Mouse (Mus musculus) mouse embryonic stem cell (cell line): ENCODE data around the gene Syna.

Experiments used
- in situ Hi-C, 2 experiments: fragments of 300-500 bp; cut with MboI; formaldehyde crosslinking; loops; 1 replicate in 1 of 2; 3 replicates in 1 of 2; pipeline ENCODE4 v1.14.3; 2019 to 2020; ENCODE audit warnings: low sequenced_read_pairs in 2 of 2, low pct_unique_long_range_greater_than_20kb in 1 of 2, mixed read lengths in 1 of 2; ENCODE audit not compliant: unreplicated experiment in 1 of 2

Syna gene

DNA sequence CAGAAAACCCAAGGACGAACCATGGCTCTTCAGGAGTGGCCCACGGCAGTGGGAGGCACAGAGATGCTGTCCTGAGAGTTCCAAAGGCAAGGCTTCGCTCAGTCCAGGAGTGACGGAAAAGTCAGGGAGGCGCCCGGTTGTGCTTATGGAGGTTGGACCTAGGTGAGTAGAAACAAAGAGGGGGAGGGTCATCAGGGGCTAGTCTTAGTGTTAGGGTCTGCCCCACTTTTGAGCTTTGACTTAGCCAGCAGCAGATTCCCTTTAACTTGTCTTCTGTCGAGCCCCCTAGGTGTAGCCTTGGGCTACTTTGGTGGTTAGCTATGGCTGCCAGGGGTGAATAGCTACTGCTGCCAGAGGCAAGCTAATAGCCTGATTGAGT is at the start of gene Syna:
Syna (minus strand) TSS at position 101 of the 379 bp plus-strand sequence.
- in situ Hi-C loops, result no loop called here

DNA sequence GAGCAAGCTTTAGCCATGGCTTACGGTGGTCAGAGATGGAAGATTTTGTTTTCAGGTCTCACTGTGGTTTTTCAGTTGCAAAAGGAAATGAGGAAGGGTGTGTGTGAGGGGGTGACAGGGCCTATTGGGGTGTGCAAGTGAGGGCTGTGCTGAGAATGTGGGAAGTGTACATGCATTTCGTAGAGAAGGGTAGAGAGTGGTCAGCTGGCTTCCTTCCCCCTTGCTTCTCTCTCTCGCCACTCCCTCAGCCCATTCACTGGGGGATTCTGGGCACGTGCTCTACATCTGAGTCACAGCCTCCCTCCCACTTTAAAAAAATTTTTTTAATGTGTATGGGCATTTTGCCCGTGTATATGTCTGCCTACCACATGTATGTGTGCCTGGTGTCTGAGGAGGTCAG is 47.1 kb upstream of the Syna start:
- in situ Hi-C loops, result no loop called here

DNA sequence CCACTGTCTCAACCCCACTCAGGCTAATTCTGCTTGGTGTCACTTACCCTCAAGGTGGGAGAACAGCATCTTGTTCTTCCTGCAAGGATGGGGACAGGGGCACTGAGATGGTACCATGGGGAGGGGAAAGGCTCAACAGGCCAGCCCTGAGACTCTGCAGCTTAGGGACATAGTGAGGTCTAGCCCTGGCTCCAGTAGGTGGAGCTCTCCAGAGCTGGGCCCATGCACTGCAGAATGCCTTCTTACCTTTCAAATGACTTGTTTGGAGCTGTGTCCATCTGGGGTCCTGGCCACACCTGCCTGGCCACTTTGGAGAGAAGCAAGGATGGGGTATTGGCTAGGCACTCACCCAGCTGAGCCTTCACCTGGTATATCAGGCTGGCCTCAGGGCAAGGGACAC is 46.3 kb upstream of the Syna start:
- in situ Hi-C loops, result no loop called here

DNA sequence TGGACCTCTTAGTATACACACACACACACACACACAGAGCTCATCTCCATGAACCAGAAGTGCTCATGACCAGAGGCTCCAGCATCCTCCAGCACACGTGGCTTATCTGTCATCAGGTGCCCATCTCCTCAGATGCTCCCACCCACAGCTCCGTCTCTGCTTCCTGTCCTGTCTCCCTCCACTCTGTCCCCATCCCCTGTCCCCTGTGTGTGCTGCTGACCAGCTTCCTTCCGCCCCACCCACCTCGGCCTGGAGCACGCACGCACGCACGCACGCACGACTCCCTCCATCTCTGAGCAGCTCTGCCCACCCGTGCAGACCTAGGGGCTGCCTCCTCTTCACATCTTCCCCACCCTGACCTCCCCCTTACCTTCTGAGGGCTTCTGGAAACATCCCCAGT is 44.4 kb upstream of the Syna start:
- in situ Hi-C loops, result no loop called here

DNA sequence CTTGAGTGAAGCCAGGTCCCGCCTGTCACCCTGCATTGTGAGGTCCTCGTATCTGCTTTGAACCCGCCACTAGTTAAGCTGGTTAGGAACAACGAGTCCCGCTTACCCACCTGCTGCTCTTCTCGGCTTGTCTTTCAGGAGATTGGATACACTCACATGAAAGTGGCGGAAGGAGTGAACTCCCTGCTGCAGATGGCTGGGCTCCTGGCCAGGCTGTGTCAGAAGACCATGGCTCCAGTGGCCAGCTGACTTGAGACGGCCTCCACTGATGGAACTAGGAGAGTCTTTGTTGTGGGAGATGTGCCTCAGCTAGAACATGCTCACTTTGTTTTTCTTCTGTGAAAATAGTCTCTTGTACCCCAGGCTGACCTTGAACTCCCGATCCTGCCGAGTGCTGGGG is 37.7 kb upstream of the Syna start:
- in situ Hi-C loops, result no loop called here

DNA sequence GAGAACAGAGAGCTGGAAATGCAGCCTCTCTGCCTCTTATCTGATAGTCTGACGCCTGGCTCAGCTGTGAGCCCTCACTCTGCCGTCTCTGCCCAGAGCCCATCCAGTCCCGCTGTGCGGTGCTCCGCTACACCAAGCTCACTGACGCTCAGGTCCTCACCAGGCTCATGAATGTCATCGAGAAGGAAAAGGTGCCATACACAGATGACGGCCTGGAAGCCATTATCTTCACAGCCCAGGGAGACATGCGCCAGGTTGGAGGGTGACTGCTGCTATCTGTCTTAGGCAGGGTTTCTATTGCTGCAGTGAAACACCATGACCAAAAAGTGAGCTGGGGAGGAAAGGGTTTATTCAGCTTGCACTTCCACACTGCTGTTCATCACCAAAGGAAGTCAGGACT is 33.1 kb upstream of the Syna start:
- in situ Hi-C loops, result no loop called here

DNA sequence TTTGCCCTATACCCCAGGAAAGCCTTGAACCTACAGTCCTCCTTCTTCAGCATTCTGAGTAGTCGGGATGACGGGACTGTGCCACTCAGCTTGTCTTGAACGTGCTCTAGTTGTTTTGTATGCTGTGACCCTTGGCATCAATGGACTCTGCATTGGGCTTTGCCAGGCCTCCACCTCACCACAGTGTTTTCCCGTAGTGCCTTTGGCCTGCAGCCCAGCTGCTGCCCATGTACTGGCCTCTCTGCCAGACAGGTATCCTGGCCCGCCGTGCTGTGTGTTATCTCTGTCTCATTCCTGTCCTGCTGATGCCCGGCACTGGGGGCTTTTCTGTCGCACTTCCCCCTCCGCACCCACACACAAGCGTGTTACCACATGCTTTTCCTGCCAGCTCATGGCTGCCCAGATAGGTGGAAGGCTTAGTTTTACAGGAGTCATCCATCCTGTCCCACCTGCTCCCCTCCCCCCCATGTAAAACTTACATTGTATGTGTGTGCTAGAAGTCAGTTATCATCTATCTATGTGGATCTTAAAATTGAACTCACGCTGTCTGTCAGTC is 32.1 kb upstream of the Syna start:
- in situ Hi-C loops, result no loop called here

DNA sequence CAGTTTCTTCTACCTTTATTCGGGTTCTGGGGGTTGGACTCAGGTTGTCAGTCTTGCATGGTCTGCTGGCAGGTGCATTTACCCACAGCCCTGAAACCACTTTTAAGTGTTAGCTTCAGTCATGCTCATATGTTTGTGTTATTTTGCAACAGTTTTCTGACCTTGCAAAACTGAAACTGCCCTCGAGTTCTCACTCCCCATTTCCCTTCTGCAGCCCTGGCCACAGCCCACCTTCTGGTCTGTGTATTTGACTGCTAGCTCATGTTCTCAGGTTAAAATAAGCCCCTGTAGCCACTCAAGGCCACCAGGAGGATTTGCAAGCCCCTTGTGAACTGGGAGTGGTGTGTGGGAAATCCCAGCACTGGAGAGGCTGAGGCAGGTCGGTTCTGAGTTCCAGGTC is 29.9 kb upstream of the Syna start:
- in situ Hi-C loops, result no loop called here

DNA sequence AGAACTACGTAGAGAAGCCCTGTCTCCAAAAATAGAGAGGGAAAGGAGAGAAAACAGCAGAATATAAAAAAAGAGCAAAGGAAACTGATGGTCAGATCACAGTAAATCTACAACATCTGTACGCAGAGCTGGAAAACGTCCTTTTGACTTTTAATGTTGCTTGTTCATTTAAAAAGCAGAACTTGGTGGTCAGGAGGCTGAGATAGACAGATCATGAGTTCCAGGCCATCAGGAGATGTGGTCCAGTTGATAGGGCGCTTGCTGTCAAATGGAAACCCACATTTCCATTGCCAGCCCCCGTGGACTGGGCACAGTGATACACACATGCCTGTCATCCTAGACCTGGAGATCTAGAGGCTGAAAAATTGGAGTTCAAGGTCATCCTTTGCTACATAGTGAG is 24.8 kb upstream of the Syna start:
- in situ Hi-C loops, result no loop called here

DNA sequence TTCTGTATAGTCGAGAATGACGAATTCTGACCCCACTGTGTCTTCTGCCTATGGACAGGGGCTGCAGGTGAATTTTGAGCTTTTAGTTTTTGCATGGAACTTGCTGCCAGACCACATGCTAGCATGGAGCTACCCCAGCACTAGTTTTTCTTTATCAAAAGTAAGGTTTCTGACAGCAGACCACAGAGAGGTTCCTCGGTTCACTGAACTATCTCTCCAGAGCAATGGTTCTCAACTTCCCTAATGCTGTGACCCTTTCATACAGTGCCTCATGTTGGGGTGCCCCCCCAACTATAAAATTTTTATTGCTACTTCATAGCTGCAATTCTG is 23.9 kb upstream of the Syna start:
- in situ Hi-C loops, result no loop called here

DNA sequence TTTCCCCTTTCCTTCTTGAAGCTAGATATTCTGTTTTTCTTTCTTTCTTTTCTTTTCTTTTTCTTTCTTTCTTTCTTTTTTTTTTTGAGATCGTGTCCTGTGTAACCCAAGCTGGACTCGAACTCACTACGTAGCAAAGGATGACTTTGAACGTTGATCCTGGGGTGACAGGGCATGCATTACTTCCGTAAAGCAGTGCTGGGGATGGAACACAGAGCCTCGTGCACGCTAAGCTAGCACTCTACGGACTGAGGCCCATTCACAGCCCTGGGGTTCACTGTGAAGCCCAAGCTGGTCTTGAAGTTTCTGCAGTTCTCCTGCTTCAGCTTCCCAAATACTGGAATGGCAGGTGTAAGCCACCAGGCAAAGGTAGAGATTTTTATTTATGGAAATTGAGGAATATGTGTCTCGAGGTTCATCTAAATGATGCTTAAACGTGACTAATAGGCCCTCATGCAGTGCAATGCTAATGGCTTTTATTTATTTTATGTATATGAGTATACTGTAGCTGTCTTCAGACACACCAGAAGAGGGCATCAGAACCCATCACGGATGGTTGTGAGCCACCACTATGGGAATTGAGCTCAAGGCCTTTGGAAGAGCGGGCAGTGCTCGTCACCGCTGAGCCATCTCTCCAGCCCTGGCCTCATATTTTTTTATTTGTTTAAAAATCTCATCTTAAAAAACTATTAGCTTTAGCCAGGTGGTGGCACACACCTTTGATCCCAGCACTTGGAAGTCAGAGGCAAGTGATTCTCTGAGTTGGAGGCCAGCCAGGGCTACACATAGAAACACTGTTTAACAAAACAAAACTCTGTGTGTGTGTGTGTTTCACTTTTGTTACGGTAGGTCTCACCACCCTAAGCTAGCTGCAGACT is 23.3 kb upstream of the Syna start:
- in situ Hi-C loops, result no loop called here

DNA sequence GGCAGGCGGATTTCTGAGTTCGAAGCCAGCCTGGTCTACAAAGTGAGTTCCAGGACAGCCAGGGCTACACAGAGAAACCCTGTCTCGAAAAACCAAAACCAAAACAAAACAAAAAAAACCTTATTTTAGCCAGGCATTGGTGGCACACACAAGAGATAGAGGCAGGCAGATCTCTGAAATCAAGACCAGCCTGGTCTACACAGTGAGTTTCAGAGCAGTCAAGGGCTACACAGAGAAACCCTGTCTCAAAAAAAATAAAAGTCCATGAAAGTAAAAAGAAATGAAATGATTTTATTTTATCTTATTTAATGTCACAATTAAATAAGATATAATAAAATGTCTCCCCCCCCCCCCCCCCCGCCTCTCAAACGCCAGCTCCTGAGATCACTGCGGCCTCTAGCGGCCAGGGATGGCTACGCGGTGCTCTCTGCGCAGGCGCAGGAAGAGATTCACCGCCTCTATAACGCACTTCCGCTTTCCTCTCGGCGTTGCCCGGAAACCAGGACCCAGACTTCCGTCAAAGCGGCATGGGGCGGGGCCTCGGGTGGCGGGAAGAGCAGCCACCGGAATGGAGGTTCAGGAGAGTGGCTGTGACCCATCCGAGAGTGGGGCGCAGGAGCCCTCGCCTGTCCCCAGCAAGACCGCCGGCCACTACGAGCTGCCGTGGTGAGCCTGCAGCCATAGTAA is 22.4 kb upstream of the Syna start:
- in situ Hi-C loops, result no loop called here

DNA sequence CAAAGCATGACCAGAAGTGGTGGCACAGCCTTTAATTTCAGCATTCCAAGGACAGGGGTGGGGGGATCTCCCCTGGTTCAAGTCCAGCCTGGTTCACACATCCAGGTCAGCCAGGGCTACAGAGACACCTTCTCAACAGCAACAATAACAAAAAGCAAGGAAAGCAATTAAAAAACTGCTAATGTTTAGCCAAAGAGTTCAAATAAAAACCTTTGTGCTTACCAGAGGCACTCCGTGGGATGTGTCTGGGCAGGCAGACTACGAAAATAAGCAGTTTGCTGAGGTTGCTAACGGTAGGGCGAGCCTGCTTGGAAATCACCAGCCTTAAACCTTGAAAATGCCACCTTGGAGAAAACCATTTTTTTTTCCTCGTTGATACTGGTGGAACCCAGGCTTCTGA is 21.2 kb upstream of the Syna start, which contains the start of gene Rfc2:
Rfc2 (plus strand) TSS at position 221 of the 400 bp plus-strand sequence.
- in situ Hi-C loops, result no loop called here

DNA sequence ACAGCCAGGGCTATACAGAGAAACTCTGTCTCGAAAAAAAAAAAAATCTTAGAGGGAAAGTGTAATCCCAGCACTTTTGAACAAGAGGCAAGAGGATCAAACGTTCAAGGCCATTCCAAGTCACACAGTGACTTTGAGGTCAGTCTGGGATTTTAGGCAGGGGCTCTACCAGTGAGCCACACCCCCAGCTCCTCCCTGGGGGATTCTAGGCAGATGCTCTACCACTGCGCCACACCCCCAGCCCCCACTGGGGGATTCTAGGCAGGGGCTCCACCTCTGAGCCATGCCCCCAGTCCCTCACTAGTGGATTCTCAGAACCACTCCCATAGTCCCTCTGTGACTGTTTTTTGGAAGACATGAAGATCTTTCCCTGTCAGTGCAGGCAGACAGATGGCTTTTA is 19.2 kb upstream of the Syna start:
- in situ Hi-C loops, result loop anchor here (5.0 to 10.0 kb wide), 2 partner anchors 74 to 77 kb away; no protein-coding TSS in a partner anchor

DNA sequence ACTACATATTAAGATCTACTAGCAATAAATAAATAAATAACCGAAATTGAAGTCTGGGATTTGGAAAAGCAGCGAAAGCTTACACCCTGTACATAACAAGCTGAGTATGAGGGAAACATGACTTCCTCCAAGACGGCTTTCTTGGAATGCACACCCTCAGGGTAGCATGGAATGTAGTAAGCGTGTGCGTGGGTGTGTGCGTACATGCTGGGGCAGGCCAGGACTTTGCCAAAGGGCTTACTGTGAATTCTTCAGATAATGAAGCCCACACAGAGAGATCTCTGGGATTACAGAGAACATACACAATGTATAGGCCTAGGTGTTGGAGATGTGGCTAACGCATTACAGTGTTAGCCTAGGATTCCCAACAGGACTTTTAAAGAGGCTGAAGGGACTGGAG is 17.6 kb upstream of the Syna start:
- in situ Hi-C loops, result loop anchor here (5.0 to 10.0 kb wide), 2 partner anchors 73 to 75 kb away; no protein-coding TSS in a partner anchor

DNA sequence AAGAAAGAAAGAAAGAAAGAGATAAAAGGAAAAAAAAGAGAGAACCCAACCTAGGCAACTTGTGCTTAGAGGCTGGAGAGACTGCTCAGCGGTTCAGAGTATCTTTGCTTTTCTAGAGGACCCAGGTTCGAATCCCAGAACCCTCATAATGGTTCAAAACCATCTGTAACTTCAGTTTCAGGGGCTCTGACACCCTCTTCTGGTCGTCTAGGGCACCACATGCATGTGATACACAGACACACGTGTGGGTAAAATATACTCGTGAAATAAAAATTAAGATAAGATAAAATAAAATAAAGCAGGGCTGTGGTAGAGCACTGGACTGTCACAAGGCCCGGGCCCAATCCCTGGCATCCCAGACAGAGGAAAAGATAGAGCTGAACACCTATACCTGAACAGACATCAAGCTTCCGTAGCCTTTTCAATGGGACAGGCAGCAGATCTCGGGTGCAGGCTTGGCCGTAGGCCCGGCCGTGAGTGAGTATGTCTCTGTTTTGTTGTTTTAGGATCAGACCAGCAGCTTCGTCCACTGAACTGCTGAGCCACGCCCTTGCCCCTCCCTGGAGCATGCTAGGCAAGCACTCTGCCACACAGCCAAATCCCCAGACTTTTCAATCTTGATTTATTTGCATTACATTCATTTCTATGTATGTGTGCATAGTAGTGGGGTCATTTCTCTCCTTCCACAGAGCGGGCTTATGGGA is 16.7 kb upstream of the Syna start:
- in situ Hi-C loops, result loop anchor here (5.0 to 10.0 kb wide), 2 partner anchors 72 to 74 kb away; no protein-coding TSS in a partner anchor

DNA sequence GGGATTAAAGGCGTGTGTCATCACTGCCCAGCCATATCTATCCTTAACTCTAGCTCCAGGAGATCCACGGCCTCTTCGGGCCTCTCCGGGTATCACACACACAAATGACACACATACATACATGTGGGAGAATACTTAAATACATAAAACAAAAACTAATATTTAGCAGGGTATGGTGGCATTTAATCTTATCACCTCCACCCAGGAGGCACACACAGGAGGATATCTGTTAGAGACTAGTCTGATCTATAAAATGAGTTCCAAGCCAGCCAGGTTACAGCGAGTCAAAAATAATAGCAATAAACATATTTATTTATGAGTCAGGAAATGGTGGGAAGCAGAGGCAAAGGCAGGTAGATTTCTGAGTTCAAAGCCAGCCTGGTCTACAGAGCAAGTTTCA is 15.9 kb upstream of the Syna start:
- in situ Hi-C loops, result loop anchor here (5.0 to 10.0 kb wide), 2 partner anchors 71 to 74 kb away; no protein-coding TSS in a partner anchor

DNA sequence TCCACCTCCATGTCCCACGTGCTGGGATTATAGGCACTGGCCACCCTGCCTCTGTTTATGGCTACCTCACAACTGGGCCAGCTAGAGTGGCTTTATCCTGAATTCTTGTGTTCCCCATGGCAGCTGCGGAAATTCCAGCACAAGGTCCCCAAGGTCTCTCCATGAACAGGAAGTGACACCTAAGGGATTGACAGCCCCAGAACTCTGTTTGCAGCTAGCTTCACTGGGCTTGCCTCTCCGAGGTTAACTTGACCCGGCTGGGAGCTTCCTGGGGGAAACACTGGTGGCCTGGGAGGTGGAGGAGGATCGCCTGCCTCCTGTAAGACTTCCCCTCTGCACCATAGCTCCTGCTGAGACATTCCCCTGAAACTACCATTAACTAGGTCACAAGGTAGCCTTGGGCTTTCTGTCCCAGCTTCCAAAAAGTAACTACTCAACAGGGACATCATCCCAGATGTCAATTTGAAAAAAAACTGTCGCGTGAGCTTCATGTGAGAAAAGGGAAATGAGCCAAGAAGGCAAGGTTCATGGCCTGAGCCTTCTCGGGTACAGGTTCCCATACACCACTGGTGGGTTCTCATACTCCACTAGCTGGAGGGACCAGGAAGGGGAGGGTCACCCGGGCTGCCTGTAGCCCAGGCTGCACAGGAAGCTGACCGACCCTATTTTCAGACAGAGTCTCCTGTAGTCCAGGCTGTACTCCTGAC is 12.7 kb upstream of the Syna start:
- in situ Hi-C loops, result loop anchor here in 1 of 2 experiments (10.0 kb wide), 1 partner anchor 68 kb away; no protein-coding TSS in a partner anchor
